Mouse (Mus musculus) right cerebral cortex, postnatal 36 days (tissue): Measurements from ENCODE around the gene Bmpr2.
A peak's percentile ranks its signal among the peaks of the same experiment; 100 is the strongest.

Experiments
- DNase-seq, 2 experiments: peaks; one replicate each; pipeline ENCODE4 v3.0.0; 2022; ENCODE audit warnings: low spot score in 2 of 2, mixed read lengths in 1 of 2

The Bmpr2 gene

DNA sequence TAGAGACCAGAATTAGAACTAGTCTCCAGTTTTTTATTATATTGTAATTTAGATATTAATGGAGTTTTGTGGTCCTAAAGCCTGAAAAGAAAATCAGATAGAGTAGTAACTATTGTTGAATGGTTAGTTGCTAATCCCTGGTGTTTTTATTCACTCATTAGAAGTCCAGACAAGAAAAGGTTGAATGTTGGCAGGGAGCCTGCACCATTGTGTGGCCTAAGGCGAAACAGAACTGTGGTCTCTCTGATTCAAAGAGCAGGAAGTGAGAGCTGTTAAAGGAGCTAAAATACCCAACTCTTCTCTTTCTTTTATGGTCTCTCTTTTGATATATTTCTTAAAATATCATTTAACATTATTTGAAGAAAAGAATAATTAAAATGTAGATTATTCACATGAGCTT is 32.1 kb downstream of the Bmpr2 start:
- DNase-seq: peak; percentile 15 to 23

DNA sequence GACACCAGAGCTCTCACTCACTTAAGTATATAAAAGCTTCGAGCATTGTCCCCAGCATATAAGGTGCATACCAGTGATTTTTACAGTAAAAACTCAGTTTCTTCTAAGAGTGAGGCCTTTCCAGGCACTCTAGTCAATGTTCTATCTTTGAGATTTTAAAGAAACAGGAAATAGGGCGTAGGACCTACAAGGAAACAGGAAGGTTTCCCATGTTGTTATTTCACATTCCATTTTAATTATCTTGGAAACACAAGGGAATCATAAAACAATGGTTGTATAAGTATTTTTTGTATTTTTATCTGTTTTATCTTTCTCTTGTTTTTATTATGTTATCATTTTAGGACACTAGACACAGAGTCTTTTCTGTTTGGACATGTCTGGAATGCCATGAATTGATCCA is 34.7 kb downstream of the Bmpr2 start:
- no peak for DNase-seq

DNA sequence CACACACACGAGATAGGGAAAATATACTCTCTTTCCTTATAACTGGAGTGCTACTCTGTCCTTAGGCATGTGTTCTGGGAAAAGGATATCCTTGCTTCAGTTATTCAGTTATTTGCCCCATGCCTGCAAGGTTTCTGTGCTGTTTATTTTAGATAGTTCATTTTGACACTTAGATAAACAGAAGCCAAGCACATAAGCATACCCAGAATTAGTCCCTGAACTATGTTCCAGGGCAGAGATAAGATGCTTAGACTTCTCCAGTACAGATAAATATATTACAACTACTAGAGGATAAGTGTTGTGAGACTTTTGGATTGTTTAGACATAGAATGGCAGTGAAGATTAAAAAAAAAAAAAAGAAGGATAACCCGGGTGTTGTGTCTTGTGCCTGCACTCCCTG is 41.2 kb downstream of the Bmpr2 start:
- DNase-seq: no peak

DNA sequence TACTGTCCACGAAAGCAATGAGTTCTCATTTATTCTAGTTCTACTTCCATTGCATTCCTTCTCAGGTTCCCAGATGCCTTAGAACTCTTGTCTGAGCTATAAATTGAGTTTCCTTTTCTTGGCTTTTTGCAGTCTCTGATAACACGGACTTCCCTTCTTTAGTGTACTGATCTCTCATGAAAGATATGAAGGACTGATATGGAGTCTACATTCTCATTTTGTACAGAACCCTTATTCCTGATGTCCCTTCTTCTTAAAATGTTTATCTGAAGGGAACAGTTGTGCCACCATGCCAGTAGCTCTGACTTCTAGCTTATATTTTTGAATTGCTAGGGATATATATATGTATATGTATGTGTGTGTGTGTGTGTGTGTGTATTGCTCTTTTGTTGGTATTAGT is 46.7 kb downstream of the Bmpr2 start:
- DNase-seq: no peak

DNA sequence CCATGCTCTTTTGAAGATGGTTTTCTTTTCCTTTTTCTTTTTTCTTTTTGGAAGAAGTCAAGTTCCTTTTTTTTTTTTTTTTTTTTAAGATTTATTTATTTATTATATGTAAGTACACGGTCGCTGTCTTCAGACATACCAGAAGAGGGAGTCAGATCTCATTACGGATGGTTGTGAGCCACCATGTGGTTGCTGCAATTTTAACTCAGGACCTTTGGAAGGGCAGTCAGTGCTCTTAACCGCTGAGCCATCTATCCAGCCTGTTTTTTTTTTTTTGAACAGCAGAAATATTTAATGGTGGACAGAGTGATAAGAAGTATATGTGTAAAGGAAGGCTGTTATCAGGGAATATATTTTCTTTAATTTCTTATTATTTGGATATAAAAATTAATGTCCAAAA is 49.6 kb downstream of the Bmpr2 start:
- no peak for DNase-seq

DNA sequence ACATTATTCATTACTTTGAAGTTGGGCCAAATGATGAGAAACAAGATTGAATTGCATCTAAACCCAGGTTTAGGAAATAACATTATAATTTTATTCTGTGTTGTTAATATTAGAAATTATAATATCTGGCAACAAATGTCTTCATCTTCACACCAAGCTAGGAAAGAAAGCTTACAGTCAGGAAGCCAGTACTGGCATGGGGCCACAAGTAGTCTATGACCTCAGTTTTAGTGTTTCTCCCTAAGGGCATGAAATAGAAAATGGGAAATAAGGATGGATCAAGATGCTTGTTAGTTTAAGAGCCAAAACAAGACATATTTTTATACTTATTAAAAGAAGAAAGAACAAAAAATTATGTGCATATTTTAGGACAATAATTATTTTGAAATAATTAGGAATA is 62.2 kb downstream of the Bmpr2 start:
- no peak for DNase-seq

DNA sequence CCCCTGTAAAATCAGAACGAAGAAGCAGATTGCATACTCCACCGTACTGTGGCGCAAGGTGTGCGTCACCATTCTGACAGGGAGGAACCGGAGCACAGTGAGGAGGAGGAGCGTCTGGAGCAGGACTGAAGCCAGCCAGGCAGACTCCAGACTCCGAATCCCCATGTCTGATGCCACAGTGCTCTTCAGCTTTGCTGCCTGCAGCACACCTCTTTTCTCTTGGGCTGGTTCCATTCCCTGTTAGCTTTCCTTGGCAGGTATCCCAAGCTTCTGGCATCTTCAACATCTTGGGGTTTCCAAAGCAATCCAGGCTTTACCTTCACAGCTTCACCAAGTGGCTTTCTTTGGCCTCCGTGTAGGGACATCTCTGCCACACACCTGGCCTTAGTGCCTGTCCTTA is 63.4 kb downstream of the Bmpr2 start:
- DNase-seq: peak; percentile 16 to 51

DNA sequence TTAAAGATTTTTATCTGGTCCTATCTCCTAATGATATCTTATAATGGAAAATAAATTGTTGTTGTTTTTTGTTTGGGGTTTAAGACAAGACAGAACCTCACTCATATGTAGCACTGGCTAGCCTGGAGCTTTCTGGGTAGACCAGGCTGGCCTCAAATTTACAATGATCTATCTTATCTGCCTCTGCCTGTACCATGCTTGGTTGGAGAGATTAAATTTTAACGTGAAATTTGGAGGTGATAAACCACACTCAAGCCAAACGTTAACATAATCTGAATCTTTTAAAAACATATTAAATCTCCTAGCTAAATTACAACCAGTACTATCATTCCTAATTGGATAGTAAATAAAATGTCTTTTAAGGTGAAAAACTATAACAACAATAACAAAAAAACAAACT is 66.2 kb downstream of the Bmpr2 start:
- DNase-seq: no peak

DNA sequence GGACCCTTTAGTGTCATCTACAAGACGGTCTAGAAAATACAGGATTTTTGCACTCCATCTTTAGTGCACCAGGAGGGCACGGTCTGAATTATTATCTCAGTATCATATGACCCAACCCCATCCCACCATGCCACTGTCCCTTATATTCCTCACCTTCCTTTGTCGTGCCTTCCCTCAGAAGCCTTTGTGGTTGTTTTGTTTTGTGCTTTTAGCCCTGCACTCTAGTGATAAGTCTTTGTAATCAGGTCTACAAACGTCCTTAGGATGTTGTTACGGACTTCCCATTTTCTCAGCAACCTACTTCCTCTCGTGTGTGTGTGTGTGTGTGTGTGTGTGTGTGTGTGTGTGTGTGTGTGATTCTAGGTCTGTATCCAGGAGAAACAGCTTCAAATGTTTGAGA is 67.0 kb downstream of the Bmpr2 start:
- DNase-seq: no peak

DNA sequence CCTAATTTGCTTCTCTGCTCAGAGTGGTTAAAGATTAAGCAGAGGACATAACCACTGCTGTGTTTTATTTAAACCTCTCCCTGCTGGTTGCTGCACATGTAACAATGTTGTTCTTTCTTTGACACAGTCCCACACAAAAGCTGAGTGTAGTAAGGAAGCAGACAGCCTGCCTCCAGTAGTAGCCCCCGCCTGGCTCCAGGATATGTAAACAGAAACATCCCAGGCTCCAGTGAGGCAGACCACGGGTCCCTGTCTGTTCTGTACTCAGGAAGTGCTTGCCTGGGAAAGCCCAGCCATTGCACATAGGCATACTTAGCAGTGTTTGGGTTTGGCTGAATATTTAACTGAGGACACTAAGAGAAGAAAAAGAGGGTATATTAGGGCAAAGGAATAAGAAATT is 70.5 kb downstream of the Bmpr2 start:
- DNase-seq: peak; percentile 25 to 45

DNA sequence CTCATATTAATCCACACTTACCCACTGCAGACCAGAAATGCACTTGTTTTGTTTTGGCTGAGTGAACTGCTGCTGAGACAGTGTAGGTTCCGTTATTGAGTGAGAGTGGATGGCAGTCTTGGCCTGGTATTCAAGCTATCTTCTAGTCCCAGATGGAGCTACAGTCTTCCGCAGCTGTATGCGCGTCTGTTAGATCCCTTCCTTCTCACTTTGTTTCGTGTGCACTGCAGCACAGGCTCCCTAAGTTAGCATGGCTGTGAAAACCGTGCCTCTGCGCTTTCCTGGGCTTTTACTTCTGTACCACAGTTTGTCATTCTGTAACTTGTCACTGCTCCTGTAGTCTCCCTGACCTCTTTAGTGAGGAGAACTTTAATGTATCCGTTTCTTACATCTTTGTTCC is 85.1 kb downstream of the Bmpr2 start:
- no peak for DNase-seq

DNA sequence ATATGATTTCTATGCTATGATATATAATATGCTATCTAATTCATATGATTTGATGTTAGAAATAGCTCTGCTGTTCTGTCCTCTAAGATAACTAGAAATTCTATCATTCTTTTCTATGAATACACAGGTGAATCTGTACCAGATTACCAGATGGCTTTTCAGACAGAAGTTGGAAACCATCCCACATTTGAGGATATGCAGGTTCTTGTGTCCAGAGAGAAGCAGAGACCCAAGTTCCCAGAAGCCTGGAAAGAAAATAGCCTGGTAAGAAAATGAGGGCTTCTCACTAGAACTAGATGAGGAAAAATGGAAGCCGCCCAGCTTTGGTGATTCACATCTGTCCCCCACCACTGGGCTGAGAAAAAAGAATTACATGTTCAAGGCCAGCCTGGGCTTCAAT is 95.8 kb downstream of the Bmpr2 start:
- no peak for DNase-seq

DNA sequence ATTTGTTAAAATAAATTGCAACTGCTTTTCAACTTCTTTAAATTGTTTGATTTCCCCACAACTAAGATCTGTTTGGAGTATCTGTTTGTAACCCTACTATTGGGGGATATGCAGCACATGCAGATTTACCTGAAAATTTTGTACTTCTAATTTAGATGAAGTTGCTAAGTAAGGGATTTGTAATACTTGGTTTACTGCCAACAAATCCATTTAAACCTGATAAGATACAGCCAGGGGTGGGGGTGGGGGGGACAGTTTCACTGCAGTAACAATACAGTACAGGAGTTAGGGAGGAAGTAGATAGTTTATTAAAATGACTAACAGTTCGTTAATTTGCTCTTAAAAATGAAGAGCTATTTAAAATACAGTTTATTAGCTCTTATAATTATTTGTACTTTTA is 98.9 kb downstream of the Bmpr2 start:
- no peak for DNase-seq

DNA sequence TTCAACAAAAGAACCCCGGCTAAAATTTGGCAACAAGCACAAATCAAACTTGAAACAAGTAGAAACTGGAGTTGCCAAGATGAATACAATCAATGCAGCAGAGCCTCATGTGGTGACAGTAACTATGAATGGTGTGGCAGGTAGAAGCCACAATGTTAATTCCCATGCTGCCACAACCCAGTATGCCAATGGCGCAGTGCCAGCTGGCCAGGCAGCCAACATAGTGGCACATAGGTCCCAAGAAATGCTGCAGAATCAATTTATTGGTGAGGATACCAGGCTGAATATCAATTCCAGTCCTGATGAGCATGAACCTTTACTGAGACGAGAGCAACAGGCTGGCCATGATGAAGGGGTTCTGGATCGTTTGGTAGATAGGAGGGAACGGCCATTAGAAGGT is 104.8 kb downstream of the Bmpr2 start:
- DNase-seq: no peak

DNA sequence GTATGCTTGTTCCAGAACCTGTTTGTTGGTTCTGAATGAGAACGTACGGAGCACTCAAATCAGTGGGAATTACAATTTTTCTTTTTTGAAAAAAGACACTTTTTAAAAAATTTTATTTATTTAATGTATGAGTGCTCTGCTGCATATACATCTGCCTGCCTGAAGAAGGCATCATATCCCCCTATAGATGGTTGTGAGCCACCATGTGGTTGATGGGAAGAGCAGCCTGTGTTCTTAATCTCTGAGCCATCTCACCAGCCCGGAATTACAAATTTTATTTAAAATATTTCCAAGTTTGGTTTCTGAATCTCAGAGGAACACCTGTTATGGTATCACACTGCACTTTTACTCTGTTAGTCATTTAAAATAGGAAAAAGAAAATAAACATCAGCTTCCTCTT is 110.8 kb downstream of the Bmpr2 start:
- no peak for DNase-seq

DNA sequence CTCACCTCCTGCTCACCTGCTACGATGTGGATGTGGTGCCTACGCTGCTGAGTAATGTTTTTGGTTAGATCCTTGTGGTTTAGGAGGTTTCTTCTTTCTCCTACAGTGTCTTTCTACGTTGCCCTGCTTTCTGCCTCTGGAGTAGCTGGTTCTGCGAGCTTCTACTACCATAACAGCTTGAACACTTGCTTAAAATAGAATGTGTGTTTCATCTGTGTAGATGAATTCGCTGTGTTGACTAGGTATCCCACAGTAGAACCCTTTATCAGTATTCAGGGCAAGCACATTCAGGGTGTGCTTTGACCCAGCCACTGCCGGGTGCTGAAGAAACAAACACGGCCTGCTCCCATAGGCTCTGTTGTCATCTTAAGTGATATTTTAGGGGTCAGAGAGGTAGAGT is 114.9 kb downstream of the Bmpr2 start:
- no peak for DNase-seq

DNA sequence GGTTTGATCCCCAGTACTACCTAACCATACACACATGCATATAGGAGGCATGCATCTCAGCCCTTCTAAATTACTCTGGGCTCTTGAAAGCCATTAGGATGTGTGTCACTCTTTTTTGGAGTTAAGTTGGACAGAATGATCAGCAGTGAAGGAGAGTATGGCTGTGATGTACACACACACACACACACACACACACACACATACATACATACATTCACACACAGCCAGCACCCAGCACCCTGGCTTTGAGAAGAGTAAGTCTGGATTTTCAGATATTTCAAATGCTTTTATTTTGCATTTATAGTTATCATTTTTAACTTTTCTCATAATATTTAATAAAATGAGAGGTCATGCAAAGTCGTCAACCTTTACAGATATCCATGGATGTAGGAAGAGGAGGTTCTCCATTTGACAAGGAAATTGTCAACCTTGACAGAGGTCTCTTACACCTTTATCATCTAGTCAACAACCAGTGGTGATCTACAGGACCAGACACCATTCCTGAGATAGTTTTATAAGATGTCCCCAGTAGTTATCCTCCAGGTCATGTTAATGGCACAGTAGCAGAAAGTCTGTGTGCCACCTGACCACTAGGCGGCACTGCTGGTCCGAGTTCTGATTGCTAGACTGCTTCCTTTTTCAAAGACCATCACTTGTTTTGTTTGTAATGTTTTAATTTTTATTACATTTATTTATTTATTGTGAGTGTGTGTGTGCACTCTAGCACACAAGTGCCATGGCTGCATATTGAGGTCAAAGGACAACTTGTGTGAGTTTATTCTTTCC is 120.3 kb downstream of the Bmpr2 start:
- peak; percentile 47 to 52 for DNase-seq

DNA sequence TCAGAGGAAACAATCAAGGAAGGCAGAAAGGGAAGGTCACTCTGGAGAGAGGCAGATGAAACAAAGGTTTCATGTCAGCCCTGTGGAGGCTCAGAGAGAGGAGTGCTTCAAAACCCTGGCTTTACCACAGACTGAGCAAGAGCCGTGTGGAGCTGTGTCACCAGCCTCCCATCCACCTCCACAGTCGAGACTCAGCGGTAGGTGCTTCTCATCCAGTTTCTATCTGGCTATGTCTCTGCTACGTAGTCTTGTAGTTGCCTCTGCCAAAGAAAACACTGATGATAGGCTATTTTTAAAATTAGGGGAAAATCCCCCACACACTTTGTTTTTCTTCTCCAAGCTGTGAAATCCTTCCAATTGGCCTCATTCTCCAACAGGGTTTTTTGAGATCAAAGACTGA is 123.7 kb downstream of the Bmpr2 start:
- DNase-seq: no peak

DNA sequence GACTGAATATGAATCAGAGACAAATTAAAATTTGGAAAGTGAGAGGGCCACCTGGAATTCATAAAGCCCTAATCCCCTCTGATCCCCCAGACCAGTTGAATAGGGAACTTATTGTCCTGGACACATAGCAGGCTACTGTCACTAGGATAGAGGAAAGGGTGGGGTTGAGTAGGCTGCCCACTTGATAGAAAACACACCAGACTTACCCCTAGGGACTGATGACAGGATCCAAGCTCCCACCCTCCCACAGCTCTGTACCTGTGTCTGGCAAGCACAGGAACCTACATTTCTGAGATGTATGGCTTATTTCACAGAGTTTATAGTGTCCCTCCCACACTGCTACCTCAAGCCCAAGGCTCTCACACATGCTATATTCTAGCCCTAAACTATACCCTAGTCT is 124.8 kb downstream of the Bmpr2 start:
- DNase-seq: no peak

DNA sequence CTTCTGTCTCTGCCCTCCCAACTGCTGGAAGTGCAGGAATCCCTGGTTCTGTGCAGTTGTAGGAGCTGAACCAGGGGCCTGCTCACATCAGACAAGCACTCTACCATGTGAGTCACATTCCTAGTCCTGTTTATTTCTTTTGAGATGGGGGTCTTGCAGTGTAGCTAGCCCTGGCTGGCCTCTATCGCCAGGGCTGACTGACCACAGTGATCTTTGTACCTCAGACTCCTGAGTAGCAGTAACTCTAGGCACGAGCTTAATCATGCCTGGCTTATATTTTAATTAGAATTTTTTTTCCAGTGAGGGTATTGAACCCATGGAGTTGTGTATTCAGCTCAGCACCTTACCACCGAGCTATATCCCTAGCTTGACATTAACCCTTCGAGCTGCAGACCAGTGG is 128.0 kb downstream of the Bmpr2 start:
- DNase-seq: no peak

DNA sequence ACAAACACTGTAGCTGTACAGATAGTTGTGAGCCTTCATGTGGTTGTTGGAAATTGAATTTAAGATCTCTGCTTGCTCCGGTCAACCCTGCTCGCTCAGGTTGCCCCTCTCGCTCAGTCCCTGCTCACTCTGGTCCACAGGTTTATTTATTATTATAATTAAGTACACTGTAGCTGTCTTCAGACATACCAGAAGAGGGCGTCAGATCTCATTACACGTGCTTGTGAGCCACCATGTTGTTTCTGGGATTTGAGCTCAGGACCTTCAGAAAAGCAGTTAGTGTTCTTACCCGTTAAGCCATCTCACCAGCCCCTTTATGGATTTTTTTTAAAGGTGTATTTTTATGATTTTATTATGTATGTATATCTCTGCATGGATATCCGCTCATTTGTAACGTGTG is 129.6 kb downstream of the Bmpr2 start:
- DNase-seq: no peak

DNA sequence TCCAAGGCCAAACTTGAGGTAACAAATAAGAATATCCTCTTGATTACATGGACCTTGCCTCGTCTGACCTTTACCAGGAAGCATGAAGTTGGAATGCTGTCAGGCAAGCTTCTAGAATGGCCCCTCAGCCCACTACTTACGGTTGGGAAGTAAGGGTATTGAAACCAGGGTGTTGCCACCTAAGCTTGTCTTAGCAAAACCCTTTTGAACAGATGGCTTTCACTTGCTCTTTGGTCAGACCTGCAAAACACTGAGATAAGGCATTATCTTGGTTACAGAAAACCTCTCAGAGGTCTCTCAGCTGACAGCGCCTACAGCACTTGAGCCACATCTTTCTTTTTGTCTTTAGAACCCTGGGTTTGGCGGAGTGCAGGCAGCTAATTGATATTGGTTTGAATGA is 130.8 kb downstream of the Bmpr2 start:
- DNase-seq: no peak

DNA sequence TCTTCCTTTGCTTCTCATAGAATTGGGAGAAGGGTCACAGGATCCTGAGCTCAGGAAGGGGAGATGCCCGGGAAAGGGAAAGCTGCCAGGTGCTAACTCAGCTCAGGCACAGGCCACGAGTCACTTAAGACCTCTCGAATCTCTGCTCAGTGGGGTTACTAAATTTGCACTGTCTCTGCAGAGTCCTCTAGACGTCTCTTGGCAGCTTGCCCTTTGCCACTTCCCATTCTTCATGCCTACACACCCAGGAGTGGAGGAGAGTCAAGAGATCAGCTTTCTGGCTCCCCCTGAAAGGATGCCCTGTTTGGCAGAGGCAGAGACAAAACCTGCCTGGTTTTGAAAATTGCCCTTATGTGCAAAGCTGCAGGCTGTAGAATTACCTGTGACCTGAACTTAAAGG is 132.3 kb downstream of the Bmpr2 start:
- DNase-seq: peak; percentile 22 to 34

DNA sequence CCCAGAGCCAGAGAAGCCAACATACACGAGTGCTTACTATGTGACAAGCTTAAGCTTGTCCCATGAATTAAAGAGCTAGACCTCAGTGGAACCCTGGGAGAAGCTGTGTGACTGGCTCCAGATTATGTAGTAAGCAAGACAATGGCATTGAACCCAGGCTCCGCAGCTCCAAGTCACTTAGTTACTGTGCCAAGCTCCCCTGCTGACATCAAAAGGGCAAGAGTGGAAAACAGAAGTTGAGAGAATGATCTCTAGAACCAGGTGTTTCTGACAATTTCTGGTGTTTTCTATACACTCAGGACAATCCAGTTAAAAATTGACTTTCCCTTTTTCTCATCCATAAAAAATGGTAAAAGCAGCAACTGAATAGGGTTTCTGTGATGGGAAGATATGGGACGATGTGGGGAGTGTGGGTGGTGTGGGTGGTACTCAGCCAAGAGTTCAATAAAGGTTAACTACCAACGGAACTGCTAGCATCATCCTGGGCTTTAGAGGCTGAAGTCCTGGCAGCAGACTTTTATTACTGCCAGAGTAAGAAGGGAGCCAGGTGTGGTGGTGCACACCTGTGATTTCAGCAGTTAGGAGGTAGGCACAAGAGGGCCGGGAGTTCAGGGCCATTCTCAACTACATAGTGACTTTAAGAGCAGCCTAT is 134.1 kb downstream of the Bmpr2 start:
- DNase-seq: no peak
